Mouse (Mus musculus) embryonic stem cell, embryonic (primary cell): Measurements from ENCODE around the gene Slc10a3.

Experiments
- CTCF ChIA-PET, 4 experiments: fragments of 300-600 bp in 2 of 4; fragments of 350-600 bp in 2 of 4; sonication (Branson Sonifier 250); formaldehyde crosslinking; loops; one replicate each; lab custom pipeline; 2022; ENCODE audit warnings: inconsistent platforms in 2 of 4; lab: Charles Lee
- POLR2A ChIA-PET, 4 experiments: fragments of 300-600 bp in 2 of 4; fragments of 350-600 bp in 2 of 4; sonication (Branson Sonifier 250); formaldehyde crosslinking; loops; one replicate each; lab custom pipeline; 2022; ENCODE audit warnings: antibody characterized with exemption in 4 of 4, inconsistent platforms in 1 of 4; lab: Charles Lee

Gene Slc10a3

GRCm38 (mm10) chrX:74330166-74330930, 42.8 kb downstream of the Slc10a3 start:
- POLR2A ChIA-PET, result interaction anchor here in 3 of 4 experiments (0.7 to 5.0 kb wide), 19 partner anchors 9 to 401 kb away, joined by 3 to 43 read pairs (median 4); partner anchors contain the start of genes Rpl10 (in 3 of the 3), Gdi1 (in 2 of the 3), Fam50a (in 1 of the 3) and Lage3 (in 1 of the 3)

GRCm38 (mm10) chrX:74329215-74329671, 43.9 kb downstream of the Slc10a3 start:
- POLR2A ChIA-PET, result interaction anchor here in 3 of 4 experiments (0.6 to 5.0 kb wide), 38 partner anchors 8 to 608 kb away, joined by 3 to 43 read pairs (median 4); partner anchors contain the start of genes Fam50a (in 3 of the 3), Rpl10 (in 3 of the 3), G6pdx (in 2 of the 3) and Gdi1 (in 2 of the 3)
- CTCF ChIA-PET, result interaction anchor here in 2 of 4 experiments (1.0 to 1.5 kb wide), 2 partner anchors 80 to 81 kb away, joined by 3 to 6 read pairs; no protein-coding TSS in a partner anchor

More at GRCm38 (mm10) chrX:74330166-74330930, 42.8 kb downstream of the Slc10a3 start:
- CTCF ChIA-PET, result interaction anchor here in 1 of 4 experiments (1.3 kb wide), 1 partner anchor 10 kb away, joined by 4 read pairs; no protein-coding TSS in a partner anchor

- POLR2A ChIA-PET, result interaction anchor here in 3 of 4 experiments (0.5 to 5.0 kb wide), 32 partner anchors 10 to 157 kb away, joined by 3 to 43 read pairs (median 4); partner anchors contain the start of genes Fam50a (in 3 of the 3), Rpl10 (in 3 of the 3), G6pdx (in 2 of the 3) and Atp6ap1 (in 1 of the 3)
- CTCF ChIA-PET, result interaction anchor here in 2 of 4 experiments (1.0 to 1.5 kb wide), 2 partner anchors 80 kb away, joined by 3 to 6 read pairs; no protein-coding TSS in a partner anchor
Measured at GRCm38 (mm10) chrX:74328725-74329161, 44.4 kb downstream of the Slc10a3 start, which contains the start of gene Plxna3. TSS of gene Plxna3 (plus strand) at chrX:74329066.
